Mouse (Mus musculus) layer of hippocampus, adult 11-12 months (tissue): ENCODE data around the gene Krt34.

Source experiments
- DNase-seq: peaks from one replicate; pipeline ENCODE4 v3.0.0; 2022; ENCODE audit warnings: low spot score

Krt34 gene

GRCm38 (mm10) chr11:99999091-99999490 lies 42.3 kb downstream of the Krt34 start:
- no peak for DNase-seq

DNA sequence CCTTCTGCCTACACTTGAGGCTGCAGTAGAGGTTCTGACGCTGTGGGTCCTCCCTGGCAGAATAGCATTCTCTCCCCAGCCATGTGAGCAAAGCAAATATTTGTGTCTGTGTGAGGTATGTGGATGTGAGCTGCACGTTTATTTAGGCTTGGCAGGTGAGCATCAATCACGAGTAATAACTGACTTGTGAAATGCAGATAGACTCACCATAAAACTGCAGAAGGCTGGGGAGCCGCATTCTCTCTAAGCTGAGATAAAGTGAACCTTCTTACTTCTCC lies 47.0 kb downstream of the Krt34 start:
- DNase-seq = no peak

- DNase-seq = no peak
These were observed 47.6 kb downstream of the Krt34 start, which contains the start of gene Krtap17-1 for GRCm38 (mm10) chr11:99993620-99994383. Krtap17-1 (minus strand) TSS chr11:99993994.

DNA sequence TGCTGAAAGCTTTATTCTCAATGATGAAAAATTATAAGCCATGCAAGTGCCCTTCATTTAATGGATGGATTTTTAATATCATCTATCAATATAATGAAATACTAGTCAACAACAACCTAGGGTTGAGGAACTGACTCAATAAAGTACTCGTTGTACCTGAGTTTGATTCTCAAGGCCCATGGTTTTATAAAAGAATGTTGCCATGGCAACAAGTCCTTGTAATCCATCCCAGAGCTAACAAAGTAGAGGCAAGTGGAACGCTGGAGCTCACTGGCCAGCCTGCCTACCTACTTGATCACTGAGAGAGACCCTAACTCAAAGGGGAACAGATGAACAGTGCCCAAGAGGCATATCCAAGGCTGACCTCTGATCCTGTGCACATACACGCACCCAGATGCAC lies 50.8 kb downstream of the Krt34 start:
- no peak for DNase-seq

DNA sequence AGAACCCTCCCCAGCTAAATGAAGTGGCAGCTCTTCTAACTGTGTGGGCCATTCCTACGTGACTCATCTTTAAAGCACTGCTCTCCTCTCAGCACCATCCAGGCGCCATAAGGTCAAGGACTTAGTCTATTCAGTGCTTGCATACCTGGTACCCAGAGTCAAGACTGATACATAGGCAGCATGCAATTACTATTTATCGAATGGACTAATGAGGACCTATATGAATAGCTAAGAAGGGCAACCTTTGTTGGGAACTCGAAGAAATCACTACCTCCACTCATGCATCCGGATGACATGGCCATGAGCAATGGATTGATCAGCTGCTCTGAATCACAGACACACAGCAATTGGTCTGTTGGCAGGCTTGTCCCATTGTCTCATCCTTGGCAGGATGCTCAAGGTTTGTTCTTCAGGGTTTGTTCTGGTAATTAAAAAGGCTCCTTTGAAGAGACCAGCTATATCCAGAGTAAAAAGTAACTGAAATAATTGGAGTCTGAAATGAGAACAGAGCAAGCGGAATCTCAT lies 51.4 kb downstream of the Krt34 start:
- DNase-seq = no peak

- DNase-seq = no peak
These were observed 52.8 kb downstream of the Krt34 start for GRCm38 (mm10) chr11:99988530-99988929.
